Mouse (Mus musculus): ENCODE measurements at regions not wholly inside any gene's neighbourhood (a gene's known extent, or its start where the extent isn't known, plus 50 kb on each side); places are given as distances from the start of the nearest gene placed in this dataset.

- TF ChIP-seq USF2 (IDR thresholded peaks at IDR 0.05; ENCODE audit: borderline replicate concordance in 1 of 2, insufficient read depth in 1 of 2, low read depth in 1 of 2, low read length in 2 of 2) (no peak), ZNF384 (IDR thresholded peaks at IDR 0.05; ENCODE audit: low read depth, low read length) (no peak), BHLHE40 (IDR thresholded peaks at IDR 0.05; ENCODE audit: borderline replicate concordance, low read depth, low read length) (no peak), CTCF (IDR thresholded peaks at IDR 0.05 in 2 of 3, conservative IDR thresholded peaks at IDR 0.05 in 1 of 3; ENCODE audit: control insufficient read depth in 1 of 3, insufficient read depth in 1 of 3, low read depth in 2 of 3, low read length in 3 of 3, poor library complexity in 1 of 3, severe bottlenecking in 1 of 3) (no peak), E2F4 (IDR thresholded peaks at IDR 0.05; ENCODE audit: borderline replicate concordance, low read depth, low read length) (no peak)
These were observed 111.4 kb upstream of the Marcks start for GRCm38 (mm10) chr10:37250157-37250556.
